Mouse (Mus musculus) embryonic facial prominence, embryonic 11.5 days (tissue): ENCODE measurements at regions not wholly inside any gene's neighbourhood (a gene's known extent, or its start where the extent isn't known, plus 50 kb on each side); places are given as distances from the start of the nearest gene placed in this dataset.
"Not testable (repeated sequence)": the region's sequence is repeated elsewhere in the genome, so short reads cannot be mapped to it uniquely, and the experiment has no call there.

Experiments
- ATAC-seq: fragments of 200-750 bp; cut with Nextera tagmentation; replicated peaks from 2 replicates; pipeline ENCODE4 v1.8.0; 2017; ENCODE audit warnings: low read depth; ENCODE audit not compliant: insufficient number of reproducible peaks, low FRiP score, low TSS enrichment
- DNase-seq: peaks from one replicate; pipeline ENCODE4 v3.0.0-alpha.2; 2015; ENCODE audit warnings: low spot score
- H3K27ac ChIP-seq: fragments of 300-500 bp; sonication (generic); replicated peaks from 2 replicates; pipeline ENCODE4 v1.5.1; 2014; ENCODE audit warnings: mild to moderate bottlenecking, low read depth, low read length, control low read depth
- H3K27me3 ChIP-seq: fragments of 300-500 bp; sonication (generic); 2 replicates; pipeline ENCODE4 v1.6.1; 2014; ENCODE audit warnings: mild to moderate bottlenecking, low read length, moderate library complexity, mixed read lengths; ENCODE audit not compliant: control insufficient read depth, insufficient read depth
- H3K36me3 ChIP-seq: fragments of 300-500 bp; sonication (generic); replicated peaks from 2 replicates; pipeline ENCODE4 v1.6.1; 2014; ENCODE audit warnings: low read depth, mild to moderate bottlenecking, low read length, moderate library complexity, mixed read lengths; ENCODE audit not compliant: control insufficient read depth, insufficient read depth
- H3K4me1 ChIP-seq: fragments of 300-500 bp; sonication (generic); 2 replicates; pipeline ENCODE4 v1.6.1; 2014; ENCODE audit warnings: low read length, mixed read lengths; ENCODE audit not compliant: control insufficient read depth, insufficient read depth
- H3K4me2 ChIP-seq: fragments of 300-500 bp; sonication (generic); 2 replicates; pipeline ENCODE4 v1.6.1; 2014; ENCODE audit warnings: low read depth, mild to moderate bottlenecking, control low read depth, low read length, moderate library complexity
- H3K4me3 ChIP-seq: fragments of 300-500 bp; sonication (generic); 2 replicates; pipeline ENCODE4 v1.5.1; 2014; ENCODE audit warnings: low read depth, low read length, control low read depth
- H3K9ac ChIP-seq: fragments of 300-500 bp; sonication (generic); replicated peaks from 2 replicates; pipeline ENCODE4 v1.6.1; 2014; ENCODE audit warnings: mild to moderate bottlenecking, control low read depth, low read length
- H3K9me3 ChIP-seq: fragments of 300-500 bp; sonication (generic); replicated peaks from 2 replicates; pipeline ENCODE4 v1.6.1; 2016; ENCODE audit warnings: mild to moderate bottlenecking, low read length, inconsistent platforms, mixed read lengths; ENCODE audit not compliant: control insufficient read depth
- WGBS: fragments of 180-500 bp; shearing (Covaris S2); extraction: QIAGEN DNeasy Blood & Tissue Kit; methylation state at CpG from one replicate; pipeline ENCODE4 v1.1.7; 2014; 5-methylcytosine and 5-hydroxymethylcytosine counted together

GRCm38 (mm10) chr14:76947148-76947547 lies 89.4 kb upstream of the Ccdc122 start:
- Histone ChIP-seq H3K9ac (no peak overlapping the region), H3K4me3 (no peak overlapping the region), H3K4me1 (no peaks in the 10 kb centered on the region), H3K4me2 (no peak overlapping the region), H3K27me3 (no peaks in the 10 kb centered on the region), H3K27ac (no peak overlapping the region), H3K9me3 (no peaks in the 10 kb centered on the region), H3K36me3 (no peaks in the 10 kb centered on the region)
- WGBS = 42% methylated on average over 3 of the region's 3 CpGs
- no peak for ATAC-seq
- DNase-seq = no peak

- Histone ChIP-seq H3K4me1 (no peaks in the 10 kb centered on the region), H3K4me2 (no peak overlapping the region), H3K9me3 (no peaks in the 10 kb centered on the region), H3K4me3 (no peak overlapping the region), H3K36me3 (no peaks in the 10 kb centered on the region), H3K9ac (no peak overlapping the region), H3K27me3 (no peaks in the 10 kb centered on the region), H3K27ac (no peak overlapping the region)
- 90% methylated on average over 6 of the region's 6 CpGs for WGBS
- DNase-seq = no peak
- ATAC-seq = no peak
These were observed 90.9 kb upstream of the Ccdc122 start for GRCm38 (mm10) chr14:76945626-76946025.

- Histone ChIP-seq H3K4me2 (no peak overlapping the region), H3K9me3 (no peaks in the 10 kb centered on the region), H3K27me3 (no peaks in the 10 kb centered on the region), H3K27ac (no peak overlapping the region), H3K4me1 (no peaks in the 10 kb centered on the region), H3K4me3 (no peak overlapping the region), H3K36me3 (no peaks in the 10 kb centered on the region), H3K9ac (no peak overlapping the region)
- 86% methylated on average over 10 of the region's 10 CpGs for WGBS
- ATAC-seq (no peak), DNase-seq (no peak)
These were observed 94.9 kb upstream of the Ccdc122 start for GRCm38 (mm10) chr14:76941474-76942212.

- H3K4me1 ChIP-seq = no peaks in the 10 kb centered on the region
- ATAC-seq (no peak), DNase-seq (no peak)
- no peaks in the 10 kb centered on the region for H3K27me3 ChIP-seq
- no peaks in the 10 kb centered on the region for H3K36me3 ChIP-seq
- WGBS = 86% methylated on average over 4 of the region's 4 CpGs
- no peak overlapping the region for H3K9ac ChIP-seq
- H3K4me3 ChIP-seq = no peak overlapping the region
- H3K9me3 ChIP-seq = no peaks in the 10 kb centered on the region
- H3K4me2 ChIP-seq = no peak overlapping the region
- no peak overlapping the region for H3K27ac ChIP-seq
These were observed 96.1 kb upstream of the Ccdc122 start for GRCm38 (mm10) chr14:76940507-76940906.

GRCm38 (mm10) chr14:76936671-76937070 lies 99.9 kb upstream of the Ccdc122 start:
- ATAC-seq = no peak
- H3K4me3 ChIP-seq = no peak overlapping the region

GRCm38 (mm10) chr14:76936051-76936450 lies 100.5 kb upstream of the Ccdc122 start:
- not testable (repeated sequence) for H3K4me2 ChIP-seq, H3K27me3 ChIP-seq, H3K9me3 ChIP-seq, DNase-seq, H3K9ac ChIP-seq, H3K27ac ChIP-seq, ATAC-seq, H3K4me3 ChIP-seq, H3K36me3 ChIP-seq, H3K4me1 ChIP-seq
- WGBS = 67% methylated on average over 4 of the region's 4 CpGs

More at GRCm38 (mm10) chr14:76936671-76937070, 99.9 kb upstream of the Ccdc122 start:
- Histone ChIP-seq H3K36me3 (no peaks in the 10 kb centered on the region), H3K27ac (no peak overlapping the region), H3K9me3 (no peaks in the 10 kb centered on the region), H3K4me2 (no peak overlapping the region), H3K27me3 (no peaks in the 10 kb centered on the region), H3K9ac (no peak overlapping the region), H3K4me1 (no peaks in the 10 kb centered on the region)
- WGBS = 85% methylated on average over 1 of the region's 1 CpGs
- no peak for DNase-seq

GRCm38 (mm10) chr14:76935453-76935852 lies 101.1 kb upstream of the Ccdc122 start:
- ATAC-seq (no peak), DNase-seq (no peak)
- H3K36me3 ChIP-seq = no peaks in the 10 kb centered on the region
- H3K4me2 ChIP-seq = no peak overlapping the region
- no peaks in the 10 kb centered on the region for H3K27me3 ChIP-seq
- H3K27ac ChIP-seq = no peak overlapping the region
- WGBS = 88% methylated on average over 2 of the region's 2 CpGs
- no peak overlapping the region for H3K4me3 ChIP-seq
- no peaks in the 10 kb centered on the region for H3K4me1 ChIP-seq
- H3K9me3 ChIP-seq = no peaks in the 10 kb centered on the region
- no peak overlapping the region for H3K9ac ChIP-seq

GRCm38 (mm10) chr14:76932890-76933289 lies 103.7 kb upstream of the Ccdc122 start:
- no peak overlapping the region for H3K9ac ChIP-seq
- no peaks in the 10 kb centered on the region for H3K36me3 ChIP-seq
- no peak for DNase-seq
- ATAC-seq = no peak
- no peak overlapping the region for H3K4me2 ChIP-seq
- H3K27me3 ChIP-seq = no peaks in the 10 kb centered on the region
- H3K4me1 ChIP-seq = no peaks in the 10 kb centered on the region
- no peaks in the 10 kb centered on the region for H3K9me3 ChIP-seq
- no peak overlapping the region for H3K4me3 ChIP-seq
- 83% methylated on average over 6 of the region's 6 CpGs for WGBS
- H3K27ac ChIP-seq = no peak overlapping the region
